Mouse (Mus musculus) lung, postnatal 36 days (tissue): ENCODE results near the gene Arxes2.

Experiments used
- DNase-seq: peaks from one replicate; pipeline ENCODE4 v3.0.0; 2022; ENCODE audit warnings: mixed read lengths

Gene Arxes2

DNA sequence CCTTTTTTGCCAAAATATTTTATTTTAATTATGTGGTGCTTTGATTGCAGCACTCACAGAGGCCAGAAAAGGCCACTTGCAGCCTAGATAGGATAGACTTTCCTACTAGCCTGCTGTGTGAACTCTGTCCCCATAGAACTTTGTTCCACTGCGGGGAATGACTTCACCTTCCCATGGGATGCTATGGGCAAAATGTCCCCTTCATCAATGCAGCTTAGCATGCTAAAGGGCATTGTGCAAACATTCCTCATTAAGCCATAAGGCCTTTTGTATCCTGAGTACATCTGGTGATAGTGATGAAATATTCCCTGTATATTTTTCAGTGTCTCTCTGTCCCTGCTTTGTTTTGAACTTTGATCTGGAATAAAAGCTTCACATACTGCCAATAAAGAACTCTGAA lies 50.1 kb downstream of the Arxes2 start:
- no peak for DNase-seq
